Mouse (Mus musculus) layer of hippocampus, adult 9-10 months (tissue): ENCODE measurements around the gene Bcl6b.

Source experiments
- DNase-seq: peaks from one replicate; pipeline ENCODE4 v3.0.0; 2022; ENCODE audit warnings: low spot score

Gene Bcl6b

DNA sequence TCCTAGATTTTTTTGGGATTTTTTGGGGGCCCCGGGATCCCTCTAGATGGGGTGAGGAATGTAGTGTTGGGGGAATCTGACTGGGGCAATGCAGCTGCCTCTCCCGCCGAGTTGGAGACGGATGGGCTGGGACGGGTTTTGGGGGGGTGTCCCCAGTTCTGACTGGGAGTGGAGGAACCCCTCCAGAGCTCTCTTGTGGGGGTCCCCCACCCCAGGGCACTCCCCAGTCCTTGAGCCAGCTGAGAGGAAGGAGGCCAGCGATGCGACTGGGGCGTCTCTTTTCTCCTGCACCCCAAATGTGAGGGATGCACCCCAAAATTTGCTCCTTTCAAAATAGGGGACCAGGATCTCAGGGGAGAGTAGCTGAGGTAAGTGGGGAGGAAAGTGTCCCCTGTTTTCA, 3.4 kb upstream of the Bcl6b start:
- DNase-seq, result no peak

- DNase-seq, result no peak
Measured at GRCm38 (mm10) chr11:70232546-70232945, 2.9 kb upstream of the Bcl6b start.

- no peak for DNase-seq
Measured at GRCm38 (mm10) chr11:70230239-70230727, 685 bp upstream of the Bcl6b start.

DNA sequence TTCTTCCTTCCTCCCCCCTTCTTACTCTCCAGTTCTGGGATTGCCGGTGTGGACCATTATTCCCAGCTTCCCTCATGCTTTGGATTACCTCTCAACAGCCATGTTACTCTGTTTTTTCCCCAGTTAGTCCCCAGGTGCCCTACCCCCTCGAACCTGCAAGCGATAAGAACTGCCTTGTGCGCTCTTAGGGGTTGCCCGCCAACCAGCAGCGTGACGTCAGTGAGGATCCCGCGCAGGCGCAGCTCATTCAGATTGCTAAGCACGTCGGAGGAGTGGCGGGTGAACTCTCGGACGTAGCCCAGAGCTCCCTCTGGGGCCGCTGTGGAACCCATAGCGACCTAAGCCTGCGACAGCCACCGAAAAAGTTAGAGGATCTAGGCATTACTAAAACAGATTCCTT, 770 bp downstream of the Bcl6b start:
- DNase-seq, result no peak

DNA sequence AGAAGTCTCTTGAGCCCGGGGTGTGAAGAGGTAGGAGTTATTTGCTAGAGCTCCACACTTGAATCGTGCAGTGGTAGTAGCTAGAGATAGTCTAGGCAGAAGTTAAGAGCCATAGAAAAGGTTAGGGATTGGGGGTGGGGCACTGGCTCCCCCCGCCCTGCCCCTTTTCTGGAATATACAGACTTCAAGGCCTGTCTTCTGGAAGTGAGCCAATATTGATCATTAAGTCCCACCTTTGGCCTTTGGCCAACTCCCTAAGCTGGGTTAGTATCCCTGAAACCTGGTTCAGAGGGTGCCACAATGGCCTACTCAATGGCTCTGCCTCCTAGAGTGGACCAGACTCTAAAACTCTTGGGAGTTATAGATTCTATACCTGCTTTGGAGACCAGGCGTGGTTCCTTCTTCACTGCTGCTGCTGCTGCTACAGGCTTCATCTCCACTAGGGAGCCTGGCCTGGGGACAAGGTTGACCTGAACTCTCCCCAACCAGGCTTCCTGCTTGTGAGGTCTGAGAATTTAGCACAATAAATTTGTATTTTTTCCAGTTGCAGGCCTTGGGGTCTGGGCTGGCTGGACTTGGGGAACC, 1.8 kb downstream of the Bcl6b start:
- no peak for DNase-seq

DNA sequence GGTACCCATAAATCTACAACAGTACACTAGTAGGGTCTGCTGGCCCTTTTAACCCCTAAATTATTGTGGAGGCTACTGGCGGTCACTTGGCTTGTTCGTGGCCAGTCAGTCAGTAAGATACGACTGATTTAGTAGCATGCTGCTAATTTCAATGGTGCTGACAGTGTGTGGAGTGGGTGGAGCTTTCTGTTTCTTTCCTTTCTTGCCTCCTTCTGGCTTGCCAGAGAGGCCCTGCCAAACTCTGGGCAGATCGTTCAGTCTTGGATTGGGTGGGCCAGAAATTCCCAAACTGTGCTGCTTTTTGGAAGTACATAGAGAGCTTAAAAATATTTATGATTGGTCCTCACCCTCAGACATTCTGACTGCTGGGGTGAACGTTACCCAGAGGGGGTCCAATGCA, 2.5 kb downstream of the Bcl6b start:
- no peak for DNase-seq

- no peak for DNase-seq
Measured at GRCm38 (mm10) chr11:70226602-70226890, 3.1 kb downstream of the Bcl6b start.

DNA sequence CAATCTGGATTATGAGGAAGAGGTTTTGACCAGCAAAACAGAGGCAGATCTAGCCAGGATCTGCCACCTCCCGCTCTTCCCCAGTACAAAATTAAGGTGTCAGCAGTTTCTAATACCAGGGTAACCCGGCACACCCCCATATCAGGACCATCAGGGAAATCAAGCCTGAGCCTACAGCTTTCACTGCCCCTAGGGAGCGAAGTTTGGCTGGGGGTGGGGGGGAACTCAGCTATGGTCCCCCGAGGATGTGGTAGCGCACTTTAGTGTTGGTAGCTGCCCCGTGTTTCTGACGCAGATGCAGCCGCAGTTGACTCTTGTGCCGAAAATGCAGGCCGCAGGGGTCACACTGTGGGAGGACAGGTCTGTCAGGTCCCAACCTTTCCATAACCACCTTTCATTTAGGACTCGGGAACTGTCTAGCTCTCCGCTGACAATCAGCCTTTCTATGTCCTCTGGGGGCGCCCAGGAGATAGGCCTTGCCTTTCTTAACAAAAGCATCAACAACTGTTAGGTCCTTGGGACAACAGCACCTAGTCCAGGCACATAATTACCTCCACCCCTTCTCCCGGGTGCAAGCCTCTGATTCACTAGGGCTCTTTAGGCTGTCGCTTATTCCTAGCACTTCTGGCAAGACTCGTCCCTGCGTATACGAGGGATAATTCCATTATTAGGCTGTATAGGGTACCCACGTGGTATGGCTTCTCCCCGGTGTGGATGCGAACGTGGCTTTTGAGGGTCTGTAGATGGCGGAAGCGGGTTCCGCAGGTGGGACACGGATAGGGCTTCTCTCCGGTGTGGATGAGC, 3.6 kb downstream of the Bcl6b start:
- no peak for DNase-seq

GRCm38 (mm10) chr11:70223724-70224123, 5.9 kb downstream of the Bcl6b start:
- no peak for DNase-seq

DNA sequence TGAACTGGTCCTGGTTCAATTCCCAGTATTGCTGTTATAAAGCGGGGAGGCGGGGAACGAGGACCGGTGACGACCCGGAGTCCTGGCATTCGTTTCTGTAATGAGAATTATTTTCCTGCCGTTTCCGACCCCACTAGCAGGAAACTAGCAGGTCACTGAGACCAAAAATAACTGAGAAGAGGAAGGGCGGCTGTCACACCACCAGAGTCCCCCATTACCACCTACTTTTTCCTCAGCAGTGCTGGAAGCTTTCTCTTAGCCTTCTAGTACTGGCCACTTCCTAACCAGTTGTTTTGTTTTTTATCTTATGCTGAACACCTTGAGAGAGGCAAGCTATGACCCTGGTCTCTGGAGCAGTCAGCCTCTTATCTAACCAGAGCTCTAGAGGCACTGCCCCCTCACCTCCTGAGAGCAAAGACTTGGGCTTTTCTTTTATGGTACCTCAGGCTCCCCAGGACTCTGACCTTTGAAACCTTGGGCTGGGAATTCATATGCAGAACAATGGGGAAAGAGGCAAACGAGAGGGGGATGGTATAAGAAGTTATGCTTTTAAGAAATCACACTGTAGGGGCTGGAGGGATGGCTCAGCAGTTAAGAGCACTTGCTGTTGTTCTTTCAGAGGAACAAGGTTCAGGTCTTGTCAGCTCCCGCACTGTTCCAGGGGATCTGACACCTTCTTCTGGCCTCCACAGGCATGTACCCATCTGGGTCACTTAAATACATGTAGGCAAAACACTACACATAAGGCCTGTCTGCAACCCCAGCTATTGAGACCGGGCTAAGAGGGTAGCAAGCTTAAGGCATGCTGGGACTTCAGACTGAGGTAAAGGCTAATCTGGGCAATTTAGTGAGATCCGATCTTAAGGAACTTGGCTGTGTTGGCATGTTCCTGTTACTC, 7.7 kb downstream of the Bcl6b start:
- no peak for DNase-seq

DNA sequence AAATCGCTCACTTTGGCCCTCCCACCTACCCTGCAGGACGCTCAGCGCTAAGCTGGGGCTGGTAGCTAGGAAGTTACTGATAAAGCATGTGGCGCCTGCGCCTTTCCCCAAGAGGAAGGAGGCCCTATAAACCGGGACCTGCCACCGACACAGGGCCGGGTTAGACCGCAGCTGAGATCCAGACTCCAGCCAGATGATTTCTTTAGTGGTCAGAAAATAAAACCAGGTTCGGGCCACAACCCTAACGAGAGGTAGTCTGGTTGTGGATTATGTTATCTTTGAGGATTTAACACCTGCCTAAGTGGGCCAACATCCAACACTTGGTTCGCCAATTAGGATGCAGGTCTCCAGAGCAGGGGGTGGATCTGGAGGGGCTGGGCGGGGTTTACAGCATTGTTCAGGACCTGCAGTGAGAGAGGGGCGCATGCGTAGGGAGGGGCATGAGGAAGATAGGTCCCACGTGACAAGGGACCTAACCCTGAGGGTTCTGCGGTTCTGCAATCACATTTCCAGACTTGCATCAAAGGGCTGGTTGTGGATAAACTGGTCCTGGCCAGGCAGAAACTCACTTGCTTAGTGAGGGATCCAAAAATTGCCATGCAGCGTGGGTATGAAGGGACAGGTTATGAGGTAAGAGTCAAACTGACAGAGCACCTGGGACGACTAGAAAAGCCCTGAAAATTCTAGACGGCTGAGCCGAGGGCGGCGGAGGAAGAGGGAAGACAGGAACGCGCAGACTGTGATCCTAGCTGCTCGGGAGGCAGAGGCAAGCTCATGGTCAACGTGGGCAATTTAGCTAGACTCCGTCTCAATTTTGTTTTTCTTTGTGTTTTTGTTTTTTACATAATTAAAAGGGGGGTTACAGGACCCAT, 8.6 kb downstream of the Bcl6b start, which contains the start of gene Slc16a13:
Gene Slc16a13, minus strand, starts transcription at position 334 of the 872 bp plus-strand sequence.
- DNase-seq, result peak; percentile 91

GRCm38 (mm10) chr11:70220323-70220722, 9.3 kb downstream of the Bcl6b start:
- no peak for DNase-seq

DNA sequence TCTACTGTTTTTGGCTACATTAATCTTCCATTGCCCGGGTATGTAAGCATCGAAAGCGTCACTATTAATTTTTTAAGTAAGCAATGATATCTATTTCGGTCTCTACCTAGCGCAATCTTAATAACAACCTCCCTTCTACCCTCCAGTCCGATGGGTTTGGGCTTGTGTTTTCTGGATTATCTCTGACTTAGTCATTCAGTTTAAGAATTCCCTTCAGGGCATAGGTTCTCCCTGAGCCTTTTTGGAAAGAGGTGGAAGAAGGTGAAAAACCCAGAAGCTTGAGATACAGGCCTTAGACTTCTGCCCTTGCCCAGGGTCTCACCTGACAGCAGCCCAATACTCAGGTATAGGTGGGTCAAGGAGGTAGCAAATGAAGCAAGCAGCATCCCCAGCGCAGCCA, 9.7 kb downstream of the Bcl6b start:
- DNase-seq, result no peak

DNA sequence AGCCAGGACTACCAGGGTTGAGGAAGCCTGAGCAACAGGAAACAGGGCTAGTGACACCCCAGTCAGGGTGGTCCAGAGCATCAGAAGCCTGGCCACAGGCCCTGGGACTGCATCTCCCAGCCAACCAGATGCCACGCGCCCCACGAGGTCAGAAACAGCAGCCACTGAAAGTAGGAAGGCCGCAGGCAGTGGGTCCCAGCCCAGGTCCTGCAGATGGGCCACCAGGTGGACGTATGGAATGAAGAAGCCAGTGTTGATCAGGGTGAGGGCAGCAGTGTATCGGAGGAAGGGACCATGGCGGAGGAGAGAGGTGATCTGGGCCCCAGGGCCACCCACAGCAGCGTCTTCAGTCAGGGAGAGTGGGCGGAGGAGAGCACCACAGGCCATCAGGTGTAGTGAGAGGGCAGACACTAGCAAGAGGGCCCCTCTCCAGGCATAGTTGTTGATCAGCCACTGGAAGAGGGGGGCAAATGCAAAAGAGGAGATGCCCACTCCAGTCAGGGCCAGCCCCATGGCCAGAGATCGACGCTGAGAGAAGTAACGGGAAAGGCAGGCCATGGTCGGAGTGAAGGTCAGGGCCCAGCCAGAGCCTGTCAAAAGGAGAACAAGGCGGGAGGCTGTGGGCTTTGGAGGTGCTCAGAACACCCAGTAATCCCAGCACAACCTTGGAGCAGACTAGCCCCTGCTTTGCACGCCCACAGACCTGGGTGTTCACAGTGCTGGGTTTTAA, 10.7 kb downstream of the Bcl6b start:
- DNase-seq, result no peak

- DNase-seq, result no peak
Measured at GRCm38 (mm10) chr11:70218039-70218438, 11.6 kb downstream of the Bcl6b start.

DNA sequence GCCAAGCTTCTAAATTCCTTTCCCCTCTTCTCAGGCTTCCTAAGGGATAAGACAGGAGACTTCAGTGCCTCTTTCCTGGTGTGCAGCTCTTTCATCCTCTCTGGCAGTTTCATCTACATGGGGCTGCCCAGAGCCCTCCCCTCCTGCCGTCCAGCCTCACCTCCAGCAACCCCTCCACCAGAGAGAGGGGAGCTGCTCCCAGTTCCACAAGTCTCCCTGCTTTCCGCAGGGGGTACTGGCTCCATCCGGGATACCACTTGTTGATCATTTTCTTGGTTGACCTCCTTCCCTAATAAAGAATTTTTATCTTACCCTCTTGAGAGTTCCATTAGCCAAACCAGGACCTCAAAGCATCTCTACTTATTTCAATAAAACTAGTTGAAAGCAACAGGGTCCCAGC, 13.5 kb downstream of the Bcl6b start:
- no peak for DNase-seq

DNA sequence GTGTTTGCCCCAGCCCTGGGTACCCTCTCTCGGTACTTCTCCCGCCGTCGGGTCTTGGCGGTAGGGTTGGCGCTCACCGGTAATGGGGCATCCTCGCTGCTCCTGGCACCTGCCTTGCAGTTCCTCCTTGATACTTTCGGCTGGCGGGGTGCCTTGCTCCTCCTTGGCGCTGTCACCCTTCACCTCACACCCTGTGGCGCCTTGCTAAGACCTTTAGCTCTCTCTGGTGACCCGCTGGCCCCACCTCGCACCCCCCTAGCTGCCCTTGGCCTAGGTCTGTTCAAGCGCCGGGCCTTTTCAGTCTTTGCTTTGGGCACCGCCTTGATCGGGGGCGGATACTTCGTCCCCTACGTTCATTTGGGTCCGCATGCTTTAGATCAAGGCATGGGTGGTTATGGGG, 14.3 kb downstream of the Bcl6b start:
- no peak for DNase-seq

DNA sequence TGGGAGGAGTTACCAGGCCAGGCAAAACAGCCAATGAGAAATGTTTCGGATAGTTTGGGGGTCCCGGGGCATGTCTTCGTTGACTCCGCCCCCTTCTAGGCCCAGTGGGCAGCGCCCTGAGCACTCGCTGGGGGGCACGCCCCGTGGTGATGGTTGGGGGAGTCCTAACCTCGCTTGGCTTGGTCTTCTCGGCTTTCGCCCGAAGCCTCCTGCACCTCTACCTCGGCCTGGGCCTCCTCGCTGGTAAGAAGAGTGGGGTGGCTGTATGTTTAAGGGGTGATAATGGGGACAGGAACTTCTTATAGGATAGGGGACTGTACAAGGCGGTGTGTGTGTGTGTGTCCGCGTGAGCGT, 14.8 kb downstream of the Bcl6b start:
- DNase-seq, result no peak

- no peak for DNase-seq
Measured at GRCm38 (mm10) chr11:70214191-70214855, 15.3 kb downstream of the Bcl6b start.

- no peak for DNase-seq
Measured at GRCm38 (mm10) chr11:70213736-70214135, 15.9 kb downstream of the Bcl6b start.

DNA sequence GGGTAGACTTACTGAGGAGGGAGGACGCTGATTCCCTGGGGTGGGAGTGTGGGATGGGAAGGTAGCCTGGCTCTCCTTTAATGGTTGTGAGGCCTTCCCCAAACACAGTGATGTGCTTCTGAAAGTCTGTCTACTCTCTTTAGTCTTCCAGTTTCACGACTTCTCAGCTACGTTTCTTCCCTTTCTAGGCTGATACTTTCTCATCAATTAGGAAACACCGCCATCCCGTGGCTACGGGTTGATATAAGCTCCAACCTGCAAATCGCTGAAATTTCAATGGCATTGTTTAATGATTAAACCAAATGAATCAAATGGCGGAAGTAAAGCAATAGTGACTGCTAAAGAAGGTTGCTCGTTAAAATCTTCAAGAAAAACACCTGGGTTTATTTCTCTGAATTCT, 16.7 kb downstream of the Bcl6b start:
- peak; percentile 82 for DNase-seq
